Comparison of ENCODE assay signal across 14 mouse cellular contexts in the genomic region with DNA sequence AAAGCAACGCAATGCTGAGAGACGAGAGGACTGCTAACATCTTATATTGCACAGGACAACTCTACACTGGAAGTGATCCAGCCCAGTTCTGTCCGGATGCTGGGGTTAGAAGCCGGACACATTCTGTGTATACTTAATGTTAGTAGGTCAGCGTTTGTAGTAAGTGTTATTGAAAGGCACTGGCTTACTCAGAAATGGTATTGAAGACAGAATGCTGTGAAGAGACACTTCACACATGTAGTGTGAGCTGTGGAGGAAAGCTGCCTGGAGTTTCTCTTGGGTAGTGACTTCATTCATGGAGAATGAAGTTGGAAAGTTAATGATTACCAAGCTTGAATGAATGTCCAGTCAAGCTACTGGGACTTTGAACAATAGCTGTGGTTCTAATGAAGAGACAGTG.
DNase-seq lines count a peak whose midpoint lies in the region; ATAC-seq and TF ChIP-seq lines count a peak whose summit lies in the region.
"Had no signal": no experiment of that assay in that cellular context is flagged by ENCODE, and none has a peak within 500 bp of the region (broad histone marks: within the 10 kb centered on the region; RNA-seq: fewer than 3 reads in every experiment).

No protein-coding gene starts in this region.

- WGBS in liver, embryonic 16.5 days (ENCODE audit: insufficient replicate concordance): 69% methylated on average over 5 of the region's 5 CpGs
- 65% methylated on average over 5 of the region's 5 CpGs for WGBS in stomach, embryonic 16.5 days
- 81% methylated on average over 5 of the region's 5 CpGs for WGBS in hindbrain, postnatal 0 days

- peak; percentile 25 to 72 for DNase-seq in kidney, adult 8-10 months
- no peak for DNase-seq in kidney, postnatal 4 days
- peak; percentile 81 for DNase-seq in kidney, adult 9 months
- DNase-seq in hindbrain, postnatal 0 days (ENCODE audit: low spot score): no peak
- no peak for DNase-seq in layer of hippocampus, adult 11-12 months (ENCODE audit: low spot score)
- DNase-seq: adrenal gland, postnatal 25 days; heart, postnatal 10 days; layer of hippocampus, postnatal 36 days; right cerebral cortex, adult 18-20 months had no signal

- no peak for TF ChIP-seq CTCF in hindbrain, postnatal 0 days (IDR thresholded peaks at IDR 0.05; ENCODE audit: low read depth)

- H3K4me2 ChIP-seq in liver, embryonic 16.5 days (ENCODE audit: low read depth, low read length): peak overlapping the region; percentile 24; the same call in 1 of the 2 replicates
- 0 out of 2 replicates have a peak overlapping the region, but pooled peaks have one; percentile 11 for H3K4me2 ChIP-seq in stomach, embryonic 16.5 days (ENCODE audit: low read depth, low read length)
- no peak overlapping the region for H3K4me2 ChIP-seq in hindbrain, postnatal 0 days (ENCODE audit: low read depth, low read length)
- H3K4me2 ChIP-seq: embryonic facial prominence, embryonic 12.5 days; limb, embryonic 13.5 days had no signal

- no peak overlapping the region for H3K9ac ChIP-seq in liver, embryonic 16.5 days (ENCODE audit: low read depth, low read length)
- no peak overlapping the region for H3K9ac ChIP-seq in stomach, embryonic 16.5 days (ENCODE audit: low read length)
- H3K9ac ChIP-seq in hindbrain, postnatal 0 days (replicated peaks; ENCODE audit: low read length): no peak overlapping the region
- H3K9ac ChIP-seq: embryonic facial prominence, embryonic 12.5 days; limb, embryonic 13.5 days had no signal

- no peak overlapping the region for H3K4me3 ChIP-seq in liver, embryonic 16.5 days (ENCODE audit: low read depth, low read length)
- no peak overlapping the region for H3K4me3 ChIP-seq in stomach, embryonic 16.5 days (replicated peaks; ENCODE audit: low read length)
- H3K4me3 ChIP-seq in hindbrain, postnatal 0 days (ENCODE audit: low read length): no peak overlapping the region
- H3K4me3 ChIP-seq: embryonic facial prominence, embryonic 12.5 days; limb, embryonic 13.5 days; midbrain, embryonic 10.5 days had no signal

- no peaks in the 10 kb centered on the region; the same call in 1 of the 2 replicates for H3K4me1 ChIP-seq in liver, embryonic 16.5 days (ENCODE audit: control insufficient read depth, low read depth, low read length)
- H3K4me1 ChIP-seq in stomach, embryonic 16.5 days (ENCODE audit: control insufficient read depth, insufficient read depth, low read length): peaks cover 14% of the 10 kb centered on the region
- no peaks in the 10 kb centered on the region for H3K4me1 ChIP-seq in hindbrain, postnatal 0 days (ENCODE audit: insufficient read depth, low read length)
- H3K4me1 ChIP-seq: midbrain, embryonic 10.5 days had no signal

- H3K27ac ChIP-seq in liver, embryonic 16.5 days (ENCODE audit: low read length): peak overlapping the region; percentile 64; the same call in 1 of the 2 replicates
- peak overlapping the region; percentile 52 for H3K27ac ChIP-seq in stomach, embryonic 16.5 days (ENCODE audit: low read length)
- no peak overlapping the region for H3K27ac ChIP-seq in hindbrain, postnatal 0 days
- H3K27ac ChIP-seq: embryonic facial prominence, embryonic 12.5 days; limb, embryonic 13.5 days; midbrain, embryonic 10.5 days had no signal

- peak; percentile 70 for ATAC-seq in liver, embryonic 16.5 days (ENCODE audit: low read depth)
- ATAC-seq in stomach, embryonic 16.5 days (ENCODE audit: insufficient read depth, low FRiP score): peak; percentile 45; the same call in 1 of the 2 replicates
- ATAC-seq in hindbrain, postnatal 0 days: no peak

- H3K27me3 ChIP-seq in liver, embryonic 16.5 days (ENCODE audit: control insufficient read depth, insufficient read depth, low read depth, low read length): no peaks in the 10 kb centered on the region
- no peaks in the 10 kb centered on the region for H3K27me3 ChIP-seq in stomach, embryonic 16.5 days (ENCODE audit: control insufficient read depth, insufficient read depth, low read length)
- H3K27me3 ChIP-seq in hindbrain, postnatal 0 days (ENCODE audit: insufficient read depth, low read length): no peaks in the 10 kb centered on the region
- H3K27me3 ChIP-seq: embryonic facial prominence, embryonic 12.5 days; limb, embryonic 13.5 days had no signal

- no peaks in the 10 kb centered on the region for H3K9me3 ChIP-seq in liver, embryonic 16.5 days (replicated peaks; ENCODE audit: control insufficient read depth, low read length)
- H3K9me3 ChIP-seq in stomach, embryonic 16.5 days (replicated peaks; ENCODE audit: control insufficient read depth, low read length): no peaks in the 10 kb centered on the region
- H3K9me3 ChIP-seq in hindbrain, postnatal 0 days (ENCODE audit: low read length): no peaks in the 10 kb centered on the region
- H3K9me3 ChIP-seq: embryonic facial prominence, embryonic 12.5 days; limb, embryonic 13.5 days; midbrain, embryonic 10.5 days had no signal

- no peaks in the 10 kb centered on the region for H3K36me3 ChIP-seq in liver, embryonic 16.5 days (ENCODE audit: control insufficient read depth, insufficient read depth)
- no peaks in the 10 kb centered on the region for H3K36me3 ChIP-seq in stomach, embryonic 16.5 days (ENCODE audit: control insufficient read depth, insufficient read depth, low read length)
- no peaks in the 10 kb centered on the region for H3K36me3 ChIP-seq in hindbrain, postnatal 0 days (ENCODE audit: insufficient read depth, low read length)

Comparison
In these comparisons a context has a peak if more than half of its experiments do, and no peak if none do; other contexts are left out.
1. DNase-seq: peak in kidney, adult 8-10 months (2 of 2) and kidney, adult 9 months (single experiment); none in kidney, postnatal 4 days (0 of 2), hindbrain, postnatal 0 days (single experiment) and layer of hippocampus, adult 11-12 months (single experiment).